Mouse (Mus musculus) natural killer cell, adult 2 months (primary cell): ENCODE measurements around the gene Rab23.
A peak's percentile ranks its signal among the peaks of the same experiment; 100 is the strongest.
"Not testable (repeated sequence)": the region's sequence is repeated elsewhere in the genome, so short reads cannot be mapped to it uniquely, and the experiment has no call there.

Experiments
- DNase-seq, 2 experiments: peaks; one replicate each; pipeline ENCODE4 v3.0.0; 2022; ENCODE audit warnings: low spot score in 2 of 2

Gene Rab23

GRCm38 (mm10) chr1:33733044-33733443, 13.4 kb downstream of the Rab23 start:
- no peak for DNase-seq

GRCm38 (mm10) chr1:33734001-33734685, 14.5 kb downstream of the Rab23 start:
- DNase-seq = no peak

DNA sequence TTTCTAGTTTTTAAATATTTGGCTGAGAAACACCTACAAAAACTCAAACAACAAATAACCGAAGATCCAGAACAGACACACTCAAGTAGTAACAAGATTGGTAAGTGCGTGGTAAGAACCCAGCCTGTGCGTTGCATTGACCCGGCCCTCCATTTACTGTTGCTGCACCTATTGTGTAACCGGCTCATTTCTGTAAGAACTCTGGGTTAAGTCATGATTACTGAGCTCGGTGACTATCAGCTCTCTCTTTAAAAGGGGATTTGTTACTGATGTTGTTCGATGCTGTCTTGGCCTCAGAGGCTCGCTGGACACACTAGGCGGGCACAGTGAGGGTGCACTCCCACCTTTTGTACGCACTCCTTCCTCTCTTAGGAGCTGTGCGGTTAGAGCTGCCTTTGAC, 18.6 kb downstream of the Rab23 start:
- DNase-seq = no peak

DNA sequence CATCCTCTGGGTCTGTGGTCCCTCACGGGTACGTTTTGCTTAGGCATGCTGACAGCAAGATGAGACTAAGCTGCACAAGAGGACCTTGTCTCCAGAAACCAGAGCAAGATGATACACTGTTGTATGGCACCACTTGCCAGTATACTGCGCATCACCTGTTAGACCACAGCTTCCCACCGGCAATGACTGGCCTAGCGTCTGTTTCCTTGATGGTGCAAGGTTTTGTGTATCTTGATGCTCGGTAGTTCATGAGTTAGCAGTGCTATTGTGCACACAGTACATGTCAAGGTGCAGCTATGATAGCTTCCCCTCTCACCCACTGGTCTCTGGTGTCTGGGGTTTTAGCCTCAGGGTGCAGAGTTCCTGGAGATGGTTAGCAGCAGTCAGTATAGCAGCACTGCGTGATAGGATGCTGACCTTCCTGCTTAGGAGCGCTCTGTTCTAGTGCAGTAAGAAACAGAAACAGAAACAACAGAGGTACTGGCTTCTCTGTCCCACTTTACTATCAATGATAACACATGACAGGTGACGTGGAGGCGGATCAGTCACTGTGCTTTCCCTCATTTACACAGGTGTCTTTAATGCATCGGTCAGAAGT, 19.1 kb downstream of the Rab23 start:
- no peak for DNase-seq

GRCm38 (mm10) chr1:33739302-33739701, 19.6 kb downstream of the Rab23 start:
- peak; percentile 50 to 74 for DNase-seq

- DNase-seq = peak in 1 of 2 experiments; percentile 15
These were observed 23.2 kb downstream of the Rab23 start for GRCm38 (mm10) chr1:33742903-33743302.

DNA sequence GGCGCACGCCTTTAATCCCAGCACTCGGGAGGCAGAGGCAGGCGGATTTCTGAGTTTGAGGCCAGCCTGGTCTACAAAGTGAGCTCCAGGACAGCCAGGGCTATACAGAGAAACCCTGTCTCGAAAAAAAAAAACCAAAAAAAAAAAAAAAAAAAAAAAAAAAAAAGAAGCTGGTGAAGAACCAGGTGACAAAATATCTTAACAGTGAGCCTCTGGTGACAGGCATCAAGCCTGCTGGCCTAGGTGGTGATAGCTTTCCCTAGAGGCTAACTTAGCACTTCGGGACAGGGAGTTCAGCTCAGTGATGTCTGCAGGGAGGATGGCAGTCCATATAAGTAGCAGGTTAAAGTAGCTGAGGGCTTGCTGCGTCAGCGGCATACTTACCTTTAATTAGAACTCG, 25.1 kb downstream of the Rab23 start:
- DNase-seq = not testable (repeated sequence)

GRCm38 (mm10) chr1:33745901-33746300, 26.2 kb downstream of the Rab23 start:
- DNase-seq = no peak

GRCm38 (mm10) chr1:33749109-33749508, 29.4 kb downstream of the Rab23 start:
- no peak for DNase-seq

DNA sequence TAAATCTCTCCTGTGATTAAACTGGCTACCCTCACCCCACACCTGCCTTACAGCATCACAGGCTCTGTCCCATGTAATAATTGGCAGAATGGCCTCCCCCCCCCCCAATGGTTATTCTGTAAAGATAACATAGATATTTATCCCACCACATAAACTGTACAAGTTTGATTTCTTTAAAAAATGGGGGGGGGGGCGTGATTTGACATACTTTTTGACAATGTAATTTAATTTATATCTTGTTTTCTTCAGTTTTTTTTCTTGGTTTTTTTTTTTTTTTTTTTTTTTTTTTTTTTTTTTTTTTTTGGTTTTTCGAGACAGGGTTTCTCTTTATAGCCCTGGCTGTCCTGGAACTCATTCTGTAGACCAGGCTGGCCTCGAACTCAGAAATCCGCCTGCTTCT, 30.0 kb downstream of the Rab23 start:
- DNase-seq = not testable (repeated sequence)

- DNase-seq = no peak
These were observed 31.6 kb downstream of the Rab23 start for GRCm38 (mm10) chr1:33751283-33751682.

GRCm38 (mm10) chr1:33754089-33754488, 34.4 kb downstream of the Rab23 start:
- no peak for DNase-seq

DNA sequence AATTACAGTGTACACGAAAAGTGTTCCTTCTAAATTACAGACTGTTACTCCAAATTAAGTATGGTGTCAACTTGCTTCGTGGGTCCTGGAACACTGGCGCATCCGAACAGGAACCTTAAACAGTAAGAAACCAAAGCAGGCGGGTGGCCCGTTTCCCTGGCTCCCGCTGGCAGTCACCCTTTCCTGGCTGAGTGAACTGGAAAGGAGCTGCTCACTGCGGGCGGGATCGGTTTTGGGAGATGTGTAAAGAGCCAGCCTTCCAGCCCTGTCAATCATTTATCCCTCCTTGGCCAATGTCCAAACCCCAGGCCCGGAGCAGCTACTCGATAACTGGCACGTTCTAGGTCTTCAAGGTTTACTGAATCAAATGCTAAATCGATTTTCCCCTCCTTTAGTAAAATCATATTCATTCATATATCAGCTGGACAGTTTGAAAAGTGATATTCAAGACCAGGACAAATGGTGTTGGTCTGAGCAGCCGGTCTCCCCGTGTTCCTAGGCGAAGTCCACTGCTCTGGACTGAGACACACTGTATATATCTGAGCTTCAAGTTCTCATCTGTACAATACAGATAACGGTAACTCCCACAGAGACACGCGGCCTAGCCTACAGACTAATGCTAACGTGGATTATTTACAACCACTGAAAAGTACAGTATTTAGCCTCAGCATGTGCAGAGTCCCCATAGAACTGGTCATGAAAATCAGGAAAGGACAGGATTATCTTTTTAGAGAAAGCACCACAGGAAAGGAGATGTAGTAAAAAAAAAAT, 35.5 kb downstream of the Rab23 start:
- DNase-seq = no peak

GRCm38 (mm10) chr1:33755799-33756198, 36.1 kb downstream of the Rab23 start:
- no peak for DNase-seq

GRCm38 (mm10) chr1:33756258-33757032, 36.8 kb downstream of the Rab23 start:
- DNase-seq = no peak

- no peak for DNase-seq
These were observed 37.3 kb downstream of the Rab23 start for GRCm38 (mm10) chr1:33757033-33757413.

DNA sequence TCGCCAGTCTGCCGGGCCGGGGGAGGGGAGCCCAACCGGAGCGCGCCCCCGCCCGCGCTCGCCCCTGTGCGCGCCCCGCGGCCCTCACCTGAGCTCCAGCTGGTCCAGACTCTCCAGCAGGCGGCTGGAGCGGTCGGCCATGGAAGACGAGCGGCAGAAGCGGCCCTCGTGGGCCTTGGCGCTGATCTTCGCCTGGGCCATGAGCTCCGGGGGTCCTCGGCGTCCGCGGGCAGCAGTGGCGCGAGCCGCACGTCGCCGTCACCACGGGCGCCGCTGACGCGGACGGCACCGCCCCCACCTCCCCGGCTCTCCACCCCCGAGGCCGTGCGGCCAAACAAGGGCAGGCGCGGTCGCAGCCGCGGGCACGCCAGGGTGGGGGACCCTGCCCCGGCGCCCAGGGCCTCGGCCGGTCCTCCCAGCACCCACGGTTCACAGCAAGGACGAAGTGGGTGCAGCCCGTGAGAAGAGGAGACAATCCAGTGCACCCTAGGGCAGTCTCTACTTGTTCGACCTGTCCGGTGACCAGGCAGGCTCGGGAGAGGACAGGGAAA, 37.9 kb downstream of the Rab23 start, which contains the start of gene Bag2:
TSS of gene Bag2 (minus strand) at position 305 of the 551 bp plus-strand sequence.
- DNase-seq = peak; percentile 28 to 29

DNA sequence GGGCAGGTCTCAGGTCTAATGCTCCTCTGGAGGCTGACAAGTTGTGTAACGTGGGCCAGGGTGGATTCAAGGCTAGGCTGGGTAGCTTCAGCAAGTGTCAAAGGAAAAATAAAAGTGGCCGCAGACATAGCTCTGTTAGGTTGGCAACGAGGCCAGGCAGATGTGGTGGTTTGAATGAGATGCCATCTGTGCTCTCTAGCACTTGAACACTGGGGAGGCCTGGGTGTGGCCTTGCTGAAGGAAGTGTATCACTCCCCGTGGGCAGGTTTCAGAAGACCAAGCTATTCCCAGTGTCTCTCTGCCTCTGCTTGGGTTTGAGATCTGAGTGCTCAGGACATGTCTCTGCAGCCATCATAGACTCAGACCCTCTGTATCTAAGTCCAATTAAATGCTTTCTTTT, 38.8 kb downstream of the Rab23 start:
- no peak for DNase-seq

DNA sequence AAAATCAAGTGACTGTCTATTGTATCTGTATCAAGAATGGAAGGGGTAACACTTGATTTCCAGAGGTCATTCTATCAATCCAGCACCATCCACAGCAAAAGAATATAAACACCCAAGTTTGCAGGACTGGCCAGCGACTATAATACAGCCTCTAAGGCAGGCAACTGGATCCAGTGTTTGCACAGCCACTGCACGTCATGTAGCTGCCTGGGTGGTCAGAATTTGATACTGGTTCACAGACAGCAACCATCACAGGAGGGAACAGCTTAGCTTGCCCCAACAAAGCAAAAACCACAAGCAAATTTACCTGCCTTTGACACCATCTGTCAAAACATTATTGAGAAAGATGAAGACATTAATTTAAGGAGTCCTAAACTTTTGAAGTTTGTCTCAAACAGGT, 44.1 kb downstream of the Rab23 start:
- DNase-seq = no peak

DNA sequence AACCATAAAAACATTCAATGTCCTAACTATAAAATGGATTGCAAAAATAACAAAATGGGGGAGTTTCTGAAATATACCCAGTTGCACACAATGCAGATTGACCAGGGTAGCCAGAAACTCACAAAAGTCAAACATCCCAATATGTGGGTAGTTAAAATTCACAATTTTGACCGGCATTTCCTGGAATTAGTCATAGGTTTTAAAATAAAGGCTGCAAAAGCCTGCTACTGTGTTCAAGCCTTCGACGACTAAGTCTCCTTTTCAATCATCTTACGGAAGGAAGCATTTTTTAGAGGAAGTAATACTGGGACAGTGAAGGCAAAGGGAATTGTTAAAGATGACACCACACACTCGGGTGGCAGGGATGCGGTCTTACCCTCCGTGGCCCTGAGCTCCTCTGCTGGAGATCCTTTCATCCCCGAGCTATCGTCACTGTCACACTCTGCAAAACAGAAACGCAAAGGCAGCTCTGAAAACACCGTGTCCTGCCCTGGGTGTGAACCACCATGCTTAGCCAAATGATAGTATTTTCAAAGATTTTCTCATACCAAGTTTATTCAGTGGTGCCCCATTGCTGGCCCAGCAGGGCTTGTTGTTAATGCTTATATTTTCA, 45.9 kb downstream of the Rab23 start:
- no peak for DNase-seq
